Mouse (Mus musculus) bone marrow, adult 2 months (tissue): Measurements from ENCODE around the gene Gm17374. TPM values are rescaled to one million over a fixed set of nuclear protein-coding genes. Genes with fewer than 3 reads are reported as not detected.
"Not testable (repeated sequence)": the region's sequence is repeated elsewhere in the genome, so short reads cannot be mapped to it uniquely, and the experiment has no call there.

Experiments used
- H3K27ac ChIP-seq: fragments of 200-500 bp; 2 replicates; pipeline ENCODE4 v1.5.1; 2012; ENCODE audit warnings: low read depth, mild to moderate bottlenecking, control low read depth, inconsistent platforms, low read length; ENCODE audit not compliant: control insufficient read depth, poor library complexity, insufficient read depth
- H3K4me1 ChIP-seq: fragments of 200-500 bp; 2 replicates; pipeline ENCODE4 v1.6.1; 2011; ENCODE audit warnings: low read length; ENCODE audit not compliant: control insufficient read depth, insufficient read depth
- H3K4me3 ChIP-seq: fragments of 200-500 bp; replicated peaks from 2 replicates; pipeline ENCODE3; 2011; ENCODE audit warnings: mild to moderate bottlenecking, low read depth, low read length, control low read depth; ENCODE audit not compliant: control insufficient read depth
- CTCF ChIP-seq: fragments of 200-500 bp; IDR thresholded peaks from 2 replicates; pipeline ENCODE4 v1.5.1; 2011; ENCODE audit warnings: low read length, control low read depth; ENCODE audit not compliant: control insufficient read depth, insufficient read depth
- POLR2A ChIP-seq: fragments of 200-500 bp; IDR thresholded peaks from 2 replicates; pipeline ENCODE4 v1.6.1; 2011; ENCODE audit warnings: low read depth, mild to moderate bottlenecking, control low read depth, low read length, borderline replicate concordance; ENCODE audit not compliant: control insufficient read depth
- WGBS: fragments of 180-500 bp; shearing (Covaris S2); methylation state at CpG from one replicate; pipeline ENCODE4 v1.1.7; 2018; 5-methylcytosine and 5-hydroxymethylcytosine counted together
- polyA plus RNA-seq: library from polyadenylated mRNA; stranded (reverse); fragments of >200 nt; gene quantifications from 2 replicates; pipeline ENCODE4 v1.2.4, GENCODE M21; 2011; ENCODE audit warnings: low replicate concordance; ENCODE audit not compliant: missing spikeins, insufficient read depth, insufficient read length

Gm17374 gene
- polyA plus RNA-seq, 1 experiment, result 47.6 TPM

DNA sequence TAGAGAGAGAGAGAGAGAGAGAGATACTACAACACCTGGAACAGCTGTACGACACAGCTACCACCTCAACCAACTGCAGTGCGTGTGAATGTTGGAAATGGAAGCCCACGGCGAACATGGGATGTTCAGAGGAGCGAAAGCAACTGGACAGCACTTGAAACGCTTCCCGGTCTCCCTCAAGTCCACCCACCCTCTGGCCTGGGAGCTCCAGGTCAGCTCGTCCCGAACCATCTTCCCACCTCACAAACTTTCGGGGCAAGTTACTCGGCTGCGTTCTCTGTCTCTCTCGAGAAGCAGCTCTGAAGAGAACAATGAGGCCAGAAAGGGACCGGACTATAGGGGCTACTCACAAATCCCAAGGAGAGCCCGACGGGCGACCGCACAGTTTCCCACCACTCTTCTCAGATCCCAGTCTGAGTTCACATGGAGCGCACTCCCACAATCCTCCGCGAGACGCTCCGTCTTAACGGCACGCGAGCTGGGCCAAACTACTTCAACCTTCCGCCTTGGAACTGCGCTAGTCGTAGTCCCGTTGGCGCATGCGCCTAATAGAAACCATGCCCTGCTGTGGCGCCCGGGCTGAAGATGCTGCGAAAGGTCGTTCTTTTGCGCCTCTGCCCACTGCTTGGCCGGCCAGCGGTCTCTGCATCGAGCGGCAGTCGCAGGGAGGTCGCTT, 18.4 kb downstream of the Gm17374 start, which contains the start of the genes Esf1 and Ndufaf5:
TSS of gene Esf1 (minus strand) at position 438 of the 676 bp plus-strand sequence.
TSS of gene Ndufaf5 (plus strand) at position 523 of the 676 bp plus-strand sequence.
- peaks cover 1% of the 10 kb centered on the region; the same call in 1 of the 2 replicates for H3K4me1 ChIP-seq
- H3K4me3 ChIP-seq, result peak within 1 kb of the TSS; percentile 95
- TF ChIP-seq CTCF, result no peak
- peak; percentile 39; the same call in 1 of the 2 replicates for TF ChIP-seq POLR2A
- H3K27ac ChIP-seq, result peak within 1 kb of the TSS; percentile 77
- WGBS, result under 1% methylated on average over 43 of the region's 43 CpGs

DNA sequence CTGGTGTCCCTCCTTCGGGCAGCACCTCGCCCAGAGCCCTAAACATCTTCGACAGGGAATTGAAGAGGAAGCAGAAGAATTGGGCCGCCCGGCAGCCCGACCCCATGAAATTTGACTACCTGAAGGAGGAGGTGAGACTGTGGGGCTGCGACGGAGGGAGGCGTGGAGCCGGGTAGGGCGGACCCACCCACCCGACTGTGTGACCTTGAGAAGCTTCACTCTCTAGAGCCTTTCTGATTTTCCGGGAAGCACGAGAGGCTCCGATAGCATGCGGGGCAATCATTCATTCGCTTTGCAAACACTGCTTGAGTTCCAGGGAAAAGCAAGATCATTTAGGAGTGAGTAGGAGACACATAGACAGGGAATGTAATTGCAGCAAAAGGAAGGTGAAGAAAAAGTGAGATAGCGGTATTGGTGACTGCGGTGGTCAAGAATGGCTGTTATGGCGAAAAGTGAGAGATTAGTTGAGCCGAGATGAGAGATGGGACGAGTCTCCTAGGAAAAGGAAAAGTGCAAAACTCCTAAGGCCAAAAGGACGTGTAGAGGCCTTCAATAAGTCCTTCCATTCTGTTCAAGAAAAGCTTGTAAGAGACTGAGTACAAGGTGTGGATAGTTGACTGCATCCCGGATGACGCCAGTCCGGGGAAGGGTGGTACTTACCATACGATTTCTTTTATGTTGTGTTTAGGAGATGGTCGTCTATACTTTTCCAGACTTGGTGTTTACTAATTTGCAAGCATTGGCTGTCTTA, 19.1 kb downstream of the Gm17374 start:
- peak overlapping the region; percentile 95 for H3K4me3 ChIP-seq
- no peak for TF ChIP-seq POLR2A
- no peak for TF ChIP-seq CTCF
- H3K4me1 ChIP-seq, result peaks cover 1% of the 10 kb centered on the region; the same call in 1 of the 2 replicates
- H3K27ac ChIP-seq, result peak overlapping the region; percentile 77
- WGBS, result 6% methylated on average over 28 of the region's 28 CpGs

DNA sequence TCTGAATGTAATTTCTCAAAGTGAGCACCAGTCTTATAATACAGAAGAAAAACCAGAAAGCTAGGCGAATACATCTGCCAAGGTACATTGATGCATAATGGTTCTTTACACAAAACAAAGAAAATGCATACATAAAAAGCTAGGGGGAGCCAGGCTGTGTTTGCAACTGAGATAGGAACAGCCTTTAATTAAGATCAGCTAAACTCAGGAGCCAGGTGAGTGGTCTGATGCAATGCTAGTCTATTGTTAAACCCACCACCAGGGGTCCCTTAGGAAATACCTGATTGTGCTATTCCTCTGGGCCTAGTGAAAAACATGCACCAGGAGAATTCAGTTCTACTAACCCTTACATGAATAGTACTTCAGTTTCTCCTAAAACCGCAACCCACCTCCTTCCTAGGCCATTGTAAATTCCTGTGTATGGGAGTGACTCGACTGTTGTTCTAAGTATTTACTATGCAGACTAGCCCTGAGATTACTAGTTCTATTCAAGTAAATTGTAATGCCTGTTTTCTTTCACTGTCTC, 33.9 kb downstream of the Gm17374 start:
- H3K27ac ChIP-seq, H3K4me3 ChIP-seq, H3K4me1 ChIP-seq: not testable (repeated sequence)
- 86% methylated on average over 3 of the region's 3 CpGs for WGBS

DNA sequence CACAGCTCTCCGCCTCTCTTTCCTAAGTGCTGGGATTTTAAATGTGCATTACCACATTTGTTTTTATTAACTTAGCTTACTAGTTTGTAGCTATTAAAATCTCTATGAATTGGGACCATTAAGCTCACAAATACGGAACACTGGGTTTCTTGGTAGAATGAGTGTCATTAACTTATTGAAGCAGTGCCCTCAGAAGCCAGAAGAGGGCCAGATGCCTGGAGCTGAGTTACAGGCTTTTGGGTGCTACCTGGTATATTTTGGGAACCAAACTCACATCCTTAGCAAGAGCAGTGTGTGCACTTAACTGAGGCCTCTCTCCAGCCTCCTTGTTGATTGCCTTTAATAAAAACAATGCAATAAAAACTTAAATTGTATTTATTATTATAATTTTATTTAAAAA, 48.9 kb downstream of the Gm17374 start:
- WGBS, result 73% methylated on average over 2 of the region's 2 CpGs
- H3K4me1 ChIP-seq, result no peaks in the 10 kb centered on the region
- no peak overlapping the region for H3K27ac ChIP-seq
- no peak for TF ChIP-seq CTCF
- TF ChIP-seq POLR2A, result no peak
- no peak overlapping the region for H3K4me3 ChIP-seq

DNA sequence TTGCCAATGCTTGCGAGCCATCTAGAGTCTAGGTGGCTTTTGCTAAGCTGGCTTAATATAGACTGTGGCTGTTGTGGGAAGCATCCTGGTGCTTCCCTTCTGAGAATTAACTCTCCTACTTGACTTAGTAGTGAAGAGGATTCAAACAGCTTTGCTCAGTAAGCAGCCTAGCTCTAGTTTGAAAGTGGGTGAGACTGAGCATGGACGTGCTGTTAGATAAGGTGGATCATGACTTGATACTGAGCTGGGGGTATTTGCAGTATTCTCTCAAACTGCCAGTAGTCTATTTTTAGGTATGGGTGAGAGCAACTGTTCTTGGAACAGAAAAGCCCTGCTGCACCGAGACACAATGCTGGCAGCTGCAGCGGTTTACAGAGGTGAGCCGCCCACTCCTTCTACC, 50.7 kb downstream of the Gm17374 start:
- H3K4me1 ChIP-seq, result no peaks in the 10 kb centered on the region
- H3K27ac ChIP-seq, result no peak overlapping the region
- WGBS, result 71% methylated on average over 5 of the region's 5 CpGs
- TF ChIP-seq CTCF (no peak), POLR2A (no peak)
- no peak overlapping the region for H3K4me3 ChIP-seq

Other genes starting within 250 kb of the Gm17374 start
- 5.7 and 7.1 TPM in 2 replicates for gene Tasp1, start 85.2 kb upstream of the Gm17374 start, polyA plus RNA-seq
- 13.2 and 15.5 TPM in 2 replicates for gene Esf1, start 18.5 kb downstream of the Gm17374 start, polyA plus RNA-seq
- 2.2 and 6.5 TPM in 2 replicates for gene Ndufaf5, start 18.6 kb downstream of the Gm17374 start, polyA plus RNA-seq
- gene Sel1l2, start 237.7 kb downstream of the Gm17374 start, polyA plus RNA-seq, result not detected in 2 replicates
- 2.8 and 4.7 TPM in 2 replicates for gene Macrod2, start 243.3 kb downstream of the Gm17374 start, polyA plus RNA-seq